Mouse (Mus musculus) kidney, adult 2 months (tissue): ENCODE measurements around the gene Pdss2. TPM values are rescaled to one million over a fixed set of nuclear protein-coding genes. Genes with fewer than 3 reads are reported as not detected.

Experiments used
- DNase-seq: peaks from one replicate; pipeline ENCODE4 v3.0.0; 2021
- H3K27ac ChIP-seq: fragments of 200-500 bp; 2 replicates; pipeline ENCODE4 v1.5.1; 2012; ENCODE audit warnings: low read depth, low read length, control low read depth, inconsistent platforms; ENCODE audit not compliant: insufficient read depth
- H3K27me3 ChIP-seq: fragments of 200-500 bp; replicated peaks from 2 replicates; pipeline ENCODE4 v1.6.1; 2012; ENCODE audit warnings: mild to moderate bottlenecking, moderate library complexity, low read length, inconsistent platforms; ENCODE audit not compliant: control insufficient read depth, insufficient read depth
- H3K36me3 ChIP-seq: fragments of 200-500 bp; 2 replicates; pipeline ENCODE4 v1.6.1; 2012; ENCODE audit warnings: mild to moderate bottlenecking, moderate library complexity, low read length, inconsistent platforms; ENCODE audit not compliant: control insufficient read depth, insufficient read depth
- H3K4me1 ChIP-seq: fragments of 200-500 bp; 2 replicates; pipeline ENCODE4 v1.6.1; 2011; ENCODE audit warnings: low read length; ENCODE audit not compliant: control insufficient read depth, insufficient read depth
- H3K4me3 ChIP-seq: fragments of 200-500 bp; 2 replicates; pipeline ENCODE4 v1.5.1; 2011; ENCODE audit warnings: mild to moderate bottlenecking, low read depth, low read length, control low read depth; ENCODE audit not compliant: insufficient read depth
- CTCF ChIP-seq: fragments of 200-500 bp; conservative IDR thresholded peaks from 2 replicates; pipeline ENCODE4 v1.5.1; 2011; ENCODE audit warnings: low read depth, mild to moderate bottlenecking, control low read depth, low read length, moderate library complexity, mixed read lengths; ENCODE audit not compliant: insufficient read depth, insufficient read length
- POLR2A ChIP-seq: fragments of 200-500 bp; IDR thresholded peaks from one replicate; pipeline ENCODE4 v1.6.1; 2011; ENCODE audit warnings: low read depth, low read length, control low read depth
- WGBS: fragments of 180-500 bp; shearing (Covaris S2); methylation state at CpG from one replicate; pipeline ENCODE4 v1.1.7; 2018; 5-methylcytosine and 5-hydroxymethylcytosine counted together
- polyA plus RNA-seq: library from polyadenylated mRNA; depleted of rRNA; stranded (reverse); fragments of >200 nt; gene quantifications from 2 replicates; pipeline ENCODE4 v1.2.3, GENCODE M21; 2012; rRNA removed

Pdss2 gene
- polyA plus RNA-seq, 1 experiment, result 16.8 TPM

DNA sequence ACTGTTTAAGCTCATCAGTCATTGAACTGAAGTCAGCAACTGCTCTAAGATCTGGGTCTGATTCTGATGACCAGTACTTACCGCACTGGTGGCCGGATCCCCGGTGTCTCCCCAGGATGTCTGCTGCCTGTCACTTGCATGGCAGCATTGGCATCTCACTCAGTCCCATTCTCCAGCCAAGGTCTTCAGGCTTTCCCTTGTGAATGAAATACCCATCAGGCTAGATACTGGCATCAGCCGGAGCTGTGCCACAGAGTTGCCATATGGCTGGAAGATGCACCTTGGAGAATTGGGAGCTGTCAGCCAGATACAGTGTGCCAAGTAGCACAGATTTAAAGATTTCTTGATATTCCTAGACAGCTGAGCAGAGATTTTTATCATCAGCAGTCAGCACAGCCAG lies 281.3 kb downstream of the Pdss2 start:
- Histone ChIP-seq H3K4me3 (no peak overlapping the region), H3K36me3 (no peaks in the 10 kb centered on the region), H3K27ac (no peak overlapping the region), H3K27me3 (no peaks in the 10 kb centered on the region), H3K4me1 (no peaks in the 10 kb centered on the region)
- DNase-seq, result no peak
- TF ChIP-seq CTCF (no peak), POLR2A (no peak)
- WGBS, result 92% methylated on average over 4 of the region's 4 CpGs

GRCm38 (mm10) chr10:43504291-43504690 lies 283.0 kb downstream of the Pdss2 start:
- Histone ChIP-seq H3K36me3 (no peaks in the 10 kb centered on the region), H3K27me3 (no peaks in the 10 kb centered on the region), H3K4me1 (no peaks in the 10 kb centered on the region), H3K27ac (no peak overlapping the region), H3K4me3 (no peak overlapping the region)
- WGBS, result 67% methylated on average over 1 of the region's 1 CpGs
- DNase-seq, result no peak
- TF ChIP-seq CTCF, result no peak
- no peak for TF ChIP-seq POLR2A

- Histone ChIP-seq H3K27ac (no peak overlapping the region), H3K27me3 (no peaks in the 10 kb centered on the region), H3K36me3 (peaks cover 2% of the 10 kb centered on the region; the same call in 1 of the 2 replicates), H3K4me3 (no peak overlapping the region), H3K4me1 (no peaks in the 10 kb centered on the region)
- no peak for DNase-seq
- TF ChIP-seq POLR2A, result no peak
- WGBS, result 86% methylated on average over 4 of the region's 4 CpGs
Observed at GRCm38 (mm10) chr10:43507051-43507450, 285.8 kb downstream of the Pdss2 start.

DNA sequence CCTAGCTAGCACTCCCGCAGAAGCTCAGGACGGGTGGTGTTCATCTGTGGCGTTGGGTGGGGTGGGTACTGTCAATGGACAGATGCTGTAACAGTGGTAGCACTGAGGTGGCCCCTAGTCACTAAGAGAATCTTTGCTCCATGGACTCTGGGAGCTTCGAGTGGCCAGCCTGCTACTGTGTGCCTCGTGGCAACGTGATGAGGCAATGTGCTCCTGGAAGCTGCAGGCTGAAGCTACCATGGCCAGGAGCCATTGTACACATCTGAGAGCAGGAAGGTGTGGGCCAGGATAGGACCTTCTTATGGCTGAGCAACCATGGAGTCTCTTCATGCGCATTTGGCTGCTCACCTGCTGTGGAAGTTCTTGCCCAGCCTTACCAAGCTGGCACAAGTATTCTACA lies 287.9 kb downstream of the Pdss2 start:
- TF ChIP-seq POLR2A (no peak), CTCF (no peak)
- H3K36me3 ChIP-seq, result peaks cover 2% of the 10 kb centered on the region; the same call in 1 of the 2 replicates
- no peak for DNase-seq

GRCm38 (mm10) chr10:43512976-43513375 lies 291.7 kb downstream of the Pdss2 start:
- H3K4me3 ChIP-seq, result no peak overlapping the region
- H3K36me3 ChIP-seq, result peaks cover 2% of the 10 kb centered on the region; the same call in 1 of the 2 replicates
- no peak for DNase-seq
- TF ChIP-seq POLR2A, result no peak
- no peak overlapping the region for H3K27ac ChIP-seq
- WGBS, result 79% methylated on average over 10 of the region's 10 CpGs
- H3K4me1 ChIP-seq, result peaks cover 17% of the 10 kb centered on the region; the same call in 1 of the 2 replicates
- H3K27me3 ChIP-seq, result no peaks in the 10 kb centered on the region

More for the DNA sequence above, 287.9 kb downstream of the Pdss2 start:
- 94% methylated on average over 7 of the region's 7 CpGs for WGBS
- H3K4me1 ChIP-seq, result no peaks in the 10 kb centered on the region
- no peak overlapping the region for H3K4me3 ChIP-seq
- H3K27me3 ChIP-seq, result no peaks in the 10 kb centered on the region
- H3K27ac ChIP-seq, result no peak overlapping the region

Other genes starting within 250 kb of the Pdss2 start
- 0.30 and 0.33 TPM in 2 replicates for gene Sobp, start 47.0 kb upstream of the Pdss2 start, polyA plus RNA-seq
- gene 9030612E09Rik, start 46.8 kb upstream of the Pdss2 start, polyA plus RNA-seq, result 0.12 and 0.14 TPM in 2 replicates